20 mouse cellular contexts compared by ENCODE assay signal in the genomic region with DNA sequence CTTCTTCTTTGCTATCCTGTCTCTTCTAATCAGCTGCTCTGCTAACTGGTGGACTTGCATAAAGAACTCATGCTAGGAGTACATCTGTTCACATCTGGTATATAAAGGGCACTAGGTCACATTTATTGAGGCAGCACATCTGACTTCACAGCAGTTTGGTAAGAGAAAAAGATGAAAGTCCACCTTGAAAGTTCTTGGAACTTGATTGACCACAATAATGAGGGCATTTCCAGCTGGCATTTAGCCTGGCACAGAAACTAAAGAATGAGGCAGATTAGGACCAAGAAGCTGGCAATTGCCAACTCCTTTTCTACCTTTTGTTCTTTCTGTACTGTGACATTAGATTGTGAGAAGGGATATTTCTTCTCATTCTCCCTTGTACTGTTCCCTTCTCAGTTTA.
"Had no signal": no experiment of that assay in that cellular context is flagged by ENCODE, and none has a peak within 500 bp of the region (broad histone marks: within the 10 kb centered on the region; RNA-seq: fewer than 3 reads in every experiment).

No protein-coding gene starts in this region.

- H3K9ac ChIP-seq: heart, embryonic 12.5 days; hindbrain, embryonic 13.5 days; hindbrain, embryonic 15.5 days; limb, embryonic 13.5 days; limb, embryonic 15.5 days; liver, embryonic 12.5 days; liver, embryonic 14.5 days had no signal

- H3K27me3 ChIP-seq: heart, embryonic 12.5 days; hindbrain, embryonic 13.5 days; hindbrain, embryonic 15.5 days; limb, embryonic 13.5 days; limb, embryonic 15.5 days; liver, embryonic 12.5 days had no signal

- H3K4me1 ChIP-seq: heart, embryonic 10.5 days; heart, embryonic 12.5 days; hindbrain, embryonic 13.5 days; hindbrain, embryonic 15.5 days; limb, embryonic 13.5 days; limb, embryonic 15.5 days; liver, embryonic 12.5 days had no signal

- H3K4me3 ChIP-seq: gastrocnemius, adult 2 months; heart, embryonic 10.5 days; heart, embryonic 12.5 days; hindbrain, embryonic 13.5 days; hindbrain, embryonic 15.5 days; limb, embryonic 13.5 days; limb, embryonic 15.5 days; liver, embryonic 12.5 days had no signal

- DNase-seq: gastrocnemius, adult 2 months; gastrocnemius, postnatal 10 days; gastrocnemius, postnatal 25 days; heart, adult 18-20 months; heart, postnatal 10 days; heart, postnatal 36 days; kidney, adult 18-20 months; kidney, postnatal 10 days; layer of hippocampus, adult 9-11 months; layer of hippocampus, postnatal 36 days; left cerebral cortex, postnatal 4 days had no signal

- H3K27ac ChIP-seq: gastrocnemius, adult 2 months; heart, embryonic 10.5 days; hindbrain, embryonic 13.5 days; hindbrain, embryonic 15.5 days; hindbrain, postnatal 0 days; limb, embryonic 13.5 days; limb, embryonic 15.5 days; liver, embryonic 12.5 days; liver, embryonic 14.5 days had no signal

- H3K36me3 ChIP-seq: heart, embryonic 10.5 days; heart, embryonic 12.5 days; hindbrain, embryonic 13.5 days; hindbrain, embryonic 15.5 days; limb, embryonic 13.5 days; limb, embryonic 15.5 days; liver, embryonic 12.5 days had no signal
